Mouse (Mus musculus) thymus, adult 2 months (tissue): Measurements from ENCODE around the gene Gm21983.

Experiments used
- CTCF ChIP-seq: fragments of 200-500 bp; IDR thresholded peaks from 2 replicates; pipeline ENCODE4 v1.5.1; 2012; ENCODE audit warnings: mild to moderate bottlenecking, control low read depth, low read length, moderate library complexity, borderline replicate concordance; ENCODE audit not compliant: control insufficient read depth, poor library complexity, insufficient read depth; ENCODE audit errors: extremely low read depth
- POLR2A ChIP-seq: fragments of 200-500 bp; IDR thresholded peaks from 2 replicates; pipeline ENCODE4 v1.6.1; 2012; ENCODE audit warnings: mild to moderate bottlenecking, low read length, control low read depth, moderate library complexity; ENCODE audit not compliant: control insufficient read depth, poor library complexity, insufficient read depth; ENCODE audit errors: extremely low read depth

- TF ChIP-seq POLR2A, result no peak
- no peak for TF ChIP-seq CTCF
Measured at GRCm38 (mm10) chr7:27198355-27198754, 17.5 kb upstream of the Gm21983 start.
